Mouse (Mus musculus): ENCODE measurements around the gene Glp1r.

DNA sequence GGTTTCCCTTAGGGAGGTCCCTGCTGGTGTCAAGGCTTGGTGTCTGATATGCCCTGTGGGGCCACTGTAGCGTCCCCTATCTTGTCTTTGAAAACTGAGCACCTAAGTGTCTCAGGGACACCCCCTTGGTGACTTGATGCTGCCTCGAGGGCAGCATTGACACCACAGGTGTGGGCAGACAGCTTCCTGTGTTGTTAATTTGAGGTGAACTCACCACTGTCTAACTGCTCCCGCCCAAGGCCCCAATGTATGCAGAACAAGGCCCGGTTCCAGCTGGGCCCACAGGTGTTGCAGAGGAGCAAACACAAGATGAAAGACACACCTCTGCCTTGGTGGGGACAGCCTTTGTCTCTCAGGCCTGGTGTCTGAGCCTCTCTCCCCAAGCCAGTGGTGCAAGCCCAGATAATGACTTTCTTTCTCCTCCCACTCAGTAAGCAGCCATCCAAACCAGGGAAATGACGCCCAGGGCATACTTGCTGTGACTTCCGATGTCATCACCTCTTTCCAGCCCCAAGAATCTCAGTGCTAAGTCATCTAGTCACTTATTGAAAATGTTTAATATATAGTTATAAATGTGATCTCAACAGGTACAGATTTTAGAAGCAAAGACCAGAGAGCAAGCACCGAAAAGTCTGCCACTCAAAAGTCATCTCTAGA is 60.4 kb downstream of the Glp1r start:
- no peak for TF ChIP-seq CTCF (IDR thresholded peaks at IDR 0.05; ENCODE audit: borderline replicate concordance, extremely low read depth, insufficient read depth, insufficient read length)
- no peak for TF ChIP-seq POLR2A (IDR thresholded peaks at IDR 0.05; ENCODE audit: borderline replicate concordance, extremely low read depth, insufficient read depth, insufficient read length, poor library complexity, severe bottlenecking)
